Mouse (Mus musculus) right cerebral cortex, postnatal 25 days (tissue): Measurements from ENCODE around the gene Cdc34b.
A peak's percentile ranks its signal among the peaks of the same experiment; 100 is the strongest.

Experiments used
- DNase-seq: peaks from one replicate; pipeline ENCODE4 v3.0.0; 2022

The Cdc34b gene

GRCm38 (mm10) chr11:94752946-94753713 is 11.5 kb downstream of the Cdc34b start:
- no peak for DNase-seq

- DNase-seq: no peak
Observed at GRCm38 (mm10) chr11:94759916-94760315, 18.3 kb downstream of the Cdc34b start.

GRCm38 (mm10) chr11:94760364-94760763 is 18.8 kb downstream of the Cdc34b start:
- no peak for DNase-seq

GRCm38 (mm10) chr11:94760799-94761198 is 19.2 kb downstream of the Cdc34b start:
- DNase-seq: no peak

- DNase-seq: no peak
Observed at GRCm38 (mm10) chr11:94762281-94762680, 20.7 kb downstream of the Cdc34b start.

GRCm38 (mm10) chr11:94762775-94763174 is 21.2 kb downstream of the Cdc34b start:
- DNase-seq: no peak

GRCm38 (mm10) chr11:94767241-94767640 is 25.7 kb downstream of the Cdc34b start:
- no peak for DNase-seq

- DNase-seq: no peak
Observed at GRCm38 (mm10) chr11:94772363-94773055, 30.9 kb downstream of the Cdc34b start.

- no peak for DNase-seq
Observed at GRCm38 (mm10) chr11:94773851-94774250, 32.3 kb downstream of the Cdc34b start.

GRCm38 (mm10) chr11:94774887-94775497 is 33.4 kb downstream of the Cdc34b start:
- DNase-seq: no peak

GRCm38 (mm10) chr11:94782603-94783002 is 41.0 kb downstream of the Cdc34b start, which contains the start of gene Tmem92:
TSS of gene Tmem92 (minus strand) at chr11:94782703.
- no peak for DNase-seq

GRCm38 (mm10) chr11:94785247-94785646 is 43.7 kb downstream of the Cdc34b start:
- peak; percentile 37 for DNase-seq

- no peak for DNase-seq
Observed at GRCm38 (mm10) chr11:94791700-94792099, 50.1 kb downstream of the Cdc34b start.
